Mouse (Mus musculus): ENCODE measurements at regions not wholly inside any gene's neighbourhood (a gene's known extent, or its start where the extent isn't known, plus 50 kb on each side); places are given as distances from the start of the nearest gene placed in this dataset.
A peak's percentile ranks its signal among the peaks of the same experiment; 100 is the strongest.

DNA sequence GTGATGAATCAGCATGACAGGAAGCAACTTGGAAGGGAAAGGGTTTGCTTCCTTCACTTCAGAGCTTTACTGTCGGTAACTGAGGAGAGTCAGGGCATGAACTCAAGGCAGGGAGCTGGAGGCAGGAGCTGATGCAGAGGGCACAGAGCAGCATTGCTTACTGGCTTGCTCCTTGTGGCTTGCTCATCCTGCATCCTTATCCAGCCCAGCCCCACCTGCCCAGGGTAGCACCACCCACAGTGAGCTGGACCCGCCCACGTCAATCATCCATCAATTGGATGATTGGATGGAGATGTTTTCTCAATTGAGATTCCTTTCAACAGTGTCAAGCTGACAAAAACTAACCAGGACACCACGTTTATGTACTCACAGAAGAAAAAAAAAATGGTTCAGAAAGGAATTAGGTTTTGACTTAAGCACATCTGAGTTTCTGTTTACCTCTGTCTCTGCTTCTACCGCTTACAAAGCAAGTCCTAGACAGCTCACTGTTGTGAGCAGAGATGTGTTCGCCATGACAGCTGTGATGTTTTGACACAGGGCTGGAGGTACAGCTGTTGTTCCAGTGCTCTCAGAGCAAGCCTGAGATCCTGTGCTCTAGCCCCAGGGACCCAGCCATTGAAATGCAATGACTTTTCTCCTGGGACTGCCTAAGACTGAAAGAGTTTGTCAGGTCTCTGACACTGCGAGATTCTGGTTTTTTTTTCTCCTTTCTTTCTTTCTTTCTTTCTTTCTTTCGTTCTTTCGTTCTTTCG, 186.6 kb upstream of the Hes1 start:
- WGBS: 46% methylated on average over 10 of the region's 10 CpGs

GRCm38 (mm10) chr16:29879665-29880064, 184.5 kb upstream of the Hes1 start:
- no peak overlapping the region for H3K9ac ChIP-seq (ENCODE audit: low read depth, low read length)
- H3K4me1 ChIP-seq (ENCODE audit: control insufficient read depth, insufficient read depth, low read length): peaks cover 14% of the 10 kb centered on the region
- peak; percentile 55; the same call in 1 of the 2 replicates for ATAC-seq
- WGBS: 64% methylated on average over 6 of the region's 6 CpGs
- H3K36me3 ChIP-seq (ENCODE audit: control insufficient read depth, insufficient read depth, low read length): no peaks in the 10 kb centered on the region
- H3K4me2 ChIP-seq (ENCODE audit: low read depth, low read length): no peak overlapping the region
- no peaks in the 10 kb centered on the region for H3K27me3 ChIP-seq (replicated peaks; ENCODE audit: control insufficient read depth, insufficient read depth, low read length)
- H3K4me3 ChIP-seq (ENCODE audit: low read length): no peak overlapping the region
- H3K9me3 ChIP-seq (ENCODE audit: control insufficient read depth, low read length): no peaks in the 10 kb centered on the region
- peak overlapping the region; percentile 24; the same call in 1 of the 2 replicates for H3K27ac ChIP-seq (ENCODE audit: low read length)

More for the DNA sequence above, 186.6 kb upstream of the Hes1 start:
- Histone ChIP-seq H3K9ac (ENCODE audit: low read depth, low read length) (no peak overlapping the region), H3K36me3 (ENCODE audit: control insufficient read depth, insufficient read depth, low read length) (no peaks in the 10 kb centered on the region), H3K4me1 (ENCODE audit: control insufficient read depth, insufficient read depth, low read length) (peaks cover 8% of the 10 kb centered on the region), H3K27me3 (replicated peaks; ENCODE audit: control insufficient read depth, insufficient read depth, low read length) (no peaks in the 10 kb centered on the region), H3K27ac (ENCODE audit: low read length) (no peak overlapping the region), H3K4me3 (ENCODE audit: low read length) (no peak overlapping the region), H3K4me2 (ENCODE audit: low read depth, low read length) (no peak overlapping the region), H3K9me3 (ENCODE audit: control insufficient read depth, low read length) (no peaks in the 10 kb centered on the region)
- no peak for ATAC-seq

GRCm38 (mm10) chr16:29881497-29881896, 182.7 kb upstream of the Hes1 start:
- Histone ChIP-seq H3K27me3 (replicated peaks; ENCODE audit: control insufficient read depth, insufficient read depth, low read length) (no peaks in the 10 kb centered on the region), H3K4me1 (ENCODE audit: control insufficient read depth, insufficient read depth, low read length) (peaks cover 14% of the 10 kb centered on the region), H3K4me3 (ENCODE audit: low read length) (no peak overlapping the region), H3K27ac (ENCODE audit: low read length) (no peak overlapping the region), H3K9ac (ENCODE audit: low read depth, low read length) (no peak overlapping the region), H3K9me3 (ENCODE audit: control insufficient read depth, low read length) (no peaks in the 10 kb centered on the region), H3K36me3 (ENCODE audit: control insufficient read depth, insufficient read depth, low read length) (no peaks in the 10 kb centered on the region), H3K4me2 (ENCODE audit: low read depth, low read length) (no peak overlapping the region)
- no peak for ATAC-seq
- WGBS: 58% methylated on average over 12 of the region's 12 CpGs

DNA sequence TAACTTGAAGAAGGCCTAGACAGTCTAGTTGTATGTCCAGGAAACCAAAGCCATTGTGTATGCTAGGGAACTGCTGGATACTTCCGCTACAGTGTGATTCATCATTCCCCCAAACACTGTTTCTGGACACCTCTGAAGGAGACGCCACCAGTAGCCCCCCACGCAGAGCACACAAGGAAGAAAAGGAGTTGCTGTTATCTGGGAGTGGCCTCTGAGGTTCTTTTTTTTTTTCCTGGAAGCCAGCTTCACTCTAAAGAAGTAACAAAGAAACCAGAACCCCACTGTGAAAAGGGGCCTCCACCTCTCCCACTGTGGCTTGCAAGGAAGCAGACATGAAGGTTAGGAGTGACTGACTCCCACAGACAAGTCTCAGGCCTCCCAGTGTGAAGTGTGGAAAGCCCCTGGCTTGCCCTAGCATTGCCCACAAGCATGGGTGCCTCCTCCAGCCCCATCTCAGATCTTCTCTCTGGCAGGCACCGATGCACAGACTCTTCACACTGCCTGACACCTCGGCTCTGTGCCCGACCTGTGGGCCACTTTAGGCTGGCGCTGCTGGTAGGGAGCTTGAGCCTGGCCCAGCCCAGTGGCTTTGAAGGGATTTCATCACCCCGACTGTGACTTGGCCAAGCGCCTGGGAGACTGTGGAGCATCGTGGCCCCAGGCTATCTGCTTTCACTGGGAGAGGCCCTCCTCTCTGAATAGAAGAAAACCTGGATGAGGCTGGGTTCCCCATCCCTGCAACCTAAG, 181.8 kb upstream of the Hes1 start:
- 30% methylated on average over 10 of the region's 10 CpGs for WGBS
- no peak overlapping the region for H3K4me2 ChIP-seq (ENCODE audit: low read depth, low read length)
- H3K9ac ChIP-seq (ENCODE audit: low read depth, low read length): 0 out of 2 replicates have a peak overlapping the region, but pooled peaks have one; percentile 45
- ATAC-seq: peak; percentile 64
- H3K27me3 ChIP-seq (replicated peaks; ENCODE audit: control insufficient read depth, insufficient read depth, low read length): no peaks in the 10 kb centered on the region
- no peak overlapping the region for H3K4me3 ChIP-seq (ENCODE audit: low read length)
- H3K4me1 ChIP-seq (ENCODE audit: control insufficient read depth, insufficient read depth, low read length): peaks cover 16% of the 10 kb centered on the region
- 0 out of 2 replicates have a peak overlapping the region, but pooled peaks have one; percentile 18 for H3K27ac ChIP-seq (ENCODE audit: low read length)
- H3K9me3 ChIP-seq (ENCODE audit: control insufficient read depth, low read length): no peaks in the 10 kb centered on the region
- no peaks in the 10 kb centered on the region for H3K36me3 ChIP-seq (ENCODE audit: control insufficient read depth, insufficient read depth, low read length)

GRCm38 (mm10) chr16:29883252-29883992, 180.8 kb upstream of the Hes1 start:
- H3K4me1 ChIP-seq (ENCODE audit: control insufficient read depth, insufficient read depth, low read length): peaks cover 16% of the 10 kb centered on the region
- H3K36me3 ChIP-seq (ENCODE audit: control insufficient read depth, insufficient read depth, low read length): no peaks in the 10 kb centered on the region
- H3K27ac ChIP-seq (ENCODE audit: low read length): no peak overlapping the region
- no peak for ATAC-seq
- H3K9ac ChIP-seq (ENCODE audit: low read depth, low read length): no peak overlapping the region
- no peaks in the 10 kb centered on the region for H3K9me3 ChIP-seq (ENCODE audit: control insufficient read depth, low read length)
- H3K4me2 ChIP-seq (ENCODE audit: low read depth, low read length): no peak overlapping the region
- no peak overlapping the region for H3K4me3 ChIP-seq (ENCODE audit: low read length)
- no peaks in the 10 kb centered on the region for H3K27me3 ChIP-seq (replicated peaks; ENCODE audit: control insufficient read depth, insufficient read depth, low read length)
- 55% methylated on average over 10 of the region's 10 CpGs for WGBS

- peaks cover 12% of the 10 kb centered on the region for H3K4me1 ChIP-seq (ENCODE audit: control insufficient read depth, insufficient read depth, low read length)
- WGBS: 81% methylated on average over 4 of the region's 4 CpGs
- H3K27ac ChIP-seq (ENCODE audit: low read length): no peak overlapping the region
- H3K9me3 ChIP-seq (ENCODE audit: control insufficient read depth, low read length): no peaks in the 10 kb centered on the region
- no peak overlapping the region for H3K4me3 ChIP-seq (ENCODE audit: low read length)
- no peak for ATAC-seq
- H3K36me3 ChIP-seq (ENCODE audit: control insufficient read depth, insufficient read depth, low read length): no peaks in the 10 kb centered on the region
- H3K27me3 ChIP-seq (replicated peaks; ENCODE audit: control insufficient read depth, insufficient read depth, low read length): no peaks in the 10 kb centered on the region
- no peak overlapping the region for H3K4me2 ChIP-seq (ENCODE audit: low read depth, low read length)
- H3K9ac ChIP-seq (ENCODE audit: low read depth, low read length): no peak overlapping the region
Measured at GRCm38 (mm10) chr16:29884899-29885298, 179.3 kb upstream of the Hes1 start.

- Histone ChIP-seq H3K27me3 (replicated peaks; ENCODE audit: control insufficient read depth, insufficient read depth, low read length) (no peaks in the 10 kb centered on the region), H3K9me3 (ENCODE audit: control insufficient read depth, low read length) (no peaks in the 10 kb centered on the region), H3K4me1 (ENCODE audit: control insufficient read depth, insufficient read depth, low read length) (peaks cover 11% of the 10 kb centered on the region), H3K4me3 (ENCODE audit: low read length) (no peak overlapping the region), H3K9ac (ENCODE audit: low read depth, low read length) (no peak overlapping the region), H3K27ac (ENCODE audit: low read length) (no peak overlapping the region), H3K4me2 (ENCODE audit: low read depth, low read length) (no peak overlapping the region), H3K36me3 (ENCODE audit: control insufficient read depth, insufficient read depth, low read length) (no peaks in the 10 kb centered on the region)
- WGBS: 48% methylated on average over 4 of the region's 4 CpGs
- peak; percentile 51; the same call in 1 of the 2 replicates for ATAC-seq
Measured at GRCm38 (mm10) chr16:29886755-29887154, 177.4 kb upstream of the Hes1 start.

DNA sequence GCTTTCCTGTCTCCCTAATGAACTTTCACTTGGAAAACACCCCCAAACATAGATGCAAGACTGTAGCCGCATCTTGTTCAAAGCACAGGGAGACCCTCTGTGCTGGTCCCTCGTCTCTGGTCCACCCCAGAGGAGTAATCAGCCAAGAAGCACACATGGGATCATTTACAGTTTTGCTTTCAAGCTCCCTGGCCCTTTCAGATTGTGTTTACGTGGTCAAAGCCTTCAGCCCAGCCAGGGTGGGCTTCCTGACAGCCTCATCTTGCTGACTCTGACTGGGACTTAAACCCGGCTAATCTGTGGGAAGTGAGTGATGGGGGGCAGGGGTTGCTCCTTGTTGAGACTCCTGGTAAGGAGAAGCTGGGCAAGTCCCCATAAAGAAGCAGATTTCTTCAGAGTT, 174.8 kb upstream of the Hes1 start:
- ATAC-seq: no peak
- Histone ChIP-seq H3K36me3 (ENCODE audit: control insufficient read depth, insufficient read depth, low read length) (no peaks in the 10 kb centered on the region), H3K27ac (ENCODE audit: low read length) (no peak overlapping the region), H3K4me3 (ENCODE audit: low read length) (no peak overlapping the region), H3K9ac (ENCODE audit: low read depth, low read length) (no peak overlapping the region), H3K4me2 (ENCODE audit: low read depth, low read length) (no peak overlapping the region), H3K4me1 (ENCODE audit: control insufficient read depth, insufficient read depth, low read length) (peaks cover 13% of the 10 kb centered on the region), H3K9me3 (ENCODE audit: control insufficient read depth, low read length) (no peaks in the 10 kb centered on the region), H3K27me3 (replicated peaks; ENCODE audit: control insufficient read depth, insufficient read depth, low read length) (no peaks in the 10 kb centered on the region)
- WGBS: 55% methylated on average over 4 of the region's 4 CpGs

DNA sequence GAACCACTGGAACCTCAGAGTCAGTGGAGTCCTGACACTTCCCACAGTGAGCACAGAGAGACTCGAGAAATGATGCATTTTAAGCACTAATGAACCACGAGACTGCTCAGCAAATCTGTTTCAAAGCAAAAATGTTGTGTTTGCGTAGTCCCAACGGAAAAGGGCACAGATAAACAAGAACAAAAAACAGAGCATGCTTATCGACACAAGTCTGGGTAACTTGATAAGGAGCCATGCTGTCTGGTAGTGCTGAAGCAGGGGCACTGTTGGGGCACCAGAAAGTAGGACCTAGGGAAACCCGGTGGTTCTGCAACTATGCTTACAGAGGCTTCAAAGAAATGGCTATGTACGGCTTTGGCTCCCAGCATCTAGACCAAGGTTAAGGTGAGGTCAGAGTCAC, 172.7 kb upstream of the Hes1 start:
- H3K4me1 ChIP-seq (ENCODE audit: control insufficient read depth, insufficient read depth, low read length): peaks cover 20% of the 10 kb centered on the region
- no peaks in the 10 kb centered on the region for H3K9me3 ChIP-seq (ENCODE audit: control insufficient read depth, low read length)
- no peak for ATAC-seq
- H3K4me3 ChIP-seq (ENCODE audit: low read length): no peak overlapping the region
- H3K36me3 ChIP-seq (ENCODE audit: control insufficient read depth, insufficient read depth, low read length): no peaks in the 10 kb centered on the region
- no peak overlapping the region for H3K27ac ChIP-seq (ENCODE audit: low read length)
- no peak overlapping the region for H3K9ac ChIP-seq (ENCODE audit: low read depth, low read length)
- H3K27me3 ChIP-seq (replicated peaks; ENCODE audit: control insufficient read depth, insufficient read depth, low read length): no peaks in the 10 kb centered on the region
- 60% methylated on average over 7 of the region's 7 CpGs for WGBS
- no peak overlapping the region for H3K4me2 ChIP-seq (ENCODE audit: low read depth, low read length)

Measured in intestine, embryonic 16.5 days (tissue).